Mouse (Mus musculus) small intestine, adult 2 months (tissue): ENCODE data around the gene Bcat1.

Experiments
- CTCF ChIP-seq: fragments of 200-500 bp; IDR thresholded peaks from 2 replicates; pipeline ENCODE4 v1.5.1; 2012; ENCODE audit warnings: low read depth, mild to moderate bottlenecking, control low read depth, inconsistent platforms, low read length, moderate library complexity, mixed read lengths; ENCODE audit not compliant: insufficient replicate concordance, insufficient read length; ENCODE audit errors: extremely low read depth
- POLR2A ChIP-seq: fragments of 200-500 bp; IDR thresholded peaks from 2 replicates; pipeline ENCODE4 v1.6.1; 2012; ENCODE audit warnings: low read depth, mild to moderate bottlenecking, control low read depth, inconsistent platforms, low read length, moderate library complexity

- TF ChIP-seq CTCF (no peak), POLR2A (no peak)
These were observed 105.1 kb downstream of the Bcat1 start for GRCm38 (mm10) chr6:144970900-144971299.
